ENCODE assay signal across 16 mouse cellular contexts in genomic region chr16:21848444-21848843, GRCm38 (mm10).
"Had no signal": no experiment of that assay in that cellular context is flagged by ENCODE, and none has a peak within 500 bp of the region (broad histone marks: within the 10 kb centered on the region; RNA-seq: fewer than 3 reads in every experiment).

No protein-coding gene starts in this region.

- H3K9me3 ChIP-seq: midbrain, embryonic 10.5 days; midbrain, embryonic 12.5 days; stomach, embryonic 15.5 days had no signal

- DNase-seq: lung, adult 18-20 months; lung, embryonic 14.5 days; lung, postnatal 10 days; lung, postnatal 4 days; midbrain, embryonic 14.5 days; right cerebral cortex, postnatal 14 days; thymus, adult 2 months; thymus, postnatal 25 days; thymus, postnatal 4 days had no signal

- H3K4me3 ChIP-seq: midbrain, embryonic 10.5 days; midbrain, embryonic 12.5 days; myocyte; stomach, embryonic 15.5 days had no signal

- ATAC-seq: midbrain, embryonic 16.5 days had no signal

- H3K4me1 ChIP-seq: stomach, embryonic 15.5 days had no signal

- H3K4me2 ChIP-seq: lung, embryonic 14.5 days; stomach, embryonic 15.5 days had no signal

- H3K27ac ChIP-seq: liver, embryonic 14.5 days; midbrain, embryonic 10.5 days; midbrain, embryonic 12.5 days; stomach, embryonic 15.5 days; stomach, postnatal 0 days had no signal

- H3K9ac ChIP-seq: liver, embryonic 14.5 days; lung, embryonic 14.5 days; midbrain, embryonic 12.5 days; stomach, embryonic 15.5 days had no signal

- H3K27me3 ChIP-seq: midbrain, embryonic 12.5 days; stomach, embryonic 15.5 days had no signal

- H3K36me3 ChIP-seq: midbrain, embryonic 10.5 days; midbrain, embryonic 12.5 days; stomach, embryonic 15.5 days had no signal
